Mouse (Mus musculus) kidney, postnatal 25 days (tissue): ENCODE measurements at regions not wholly inside any gene's neighbourhood (a gene's known extent, or its start where the extent isn't known, plus 50 kb on each side); places are given as distances from the start of the nearest gene placed in this dataset.

Experiments
- DNase-seq, 2 experiments: peaks; one replicate each; pipeline ENCODE4 v3.0.0; 2021; ENCODE audit warnings: mixed read lengths in 2 of 2

- DNase-seq, result no peak
Measured at GRCm38 (mm10) chr6:13305873-13306272, 81.1 kb upstream of the Vwde start.

DNA sequence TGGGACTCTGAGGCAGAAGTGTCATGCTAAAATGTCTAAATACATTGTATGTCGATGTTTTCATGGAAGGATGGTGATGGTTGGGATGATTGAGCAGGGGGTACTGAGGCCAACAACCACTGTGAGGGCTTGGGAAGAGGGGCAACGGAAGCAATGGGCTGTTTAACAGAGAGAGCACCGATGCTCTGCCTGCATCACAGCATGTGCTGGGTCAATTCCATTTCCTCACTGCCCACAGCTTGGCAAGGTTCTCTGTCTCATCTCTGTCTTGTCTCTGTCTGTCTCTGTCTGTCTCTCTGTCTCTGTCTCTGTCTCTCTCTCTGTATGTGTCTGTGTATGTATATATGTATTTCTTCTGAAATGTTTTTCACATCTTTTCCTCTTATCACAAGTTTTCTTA is 73.4 kb upstream of the Vwde start:
- no peak for DNase-seq

GRCm38 (mm10) chr6:13297110-13297509 is 72.3 kb upstream of the Vwde start:
- no peak for DNase-seq

- no peak for DNase-seq
Measured at GRCm38 (mm10) chr6:13296041-13296440, 71.3 kb upstream of the Vwde start.

- no peak for DNase-seq
Measured at GRCm38 (mm10) chr6:13294393-13294792, 69.6 kb upstream of the Vwde start.

GRCm38 (mm10) chr6:13288500-13288899 is 63.7 kb upstream of the Vwde start:
- DNase-seq, result peak; percentile 37 to 41

- DNase-seq, result no peak
Measured at GRCm38 (mm10) chr6:13287812-13288211, 63.0 kb upstream of the Vwde start.

DNA sequence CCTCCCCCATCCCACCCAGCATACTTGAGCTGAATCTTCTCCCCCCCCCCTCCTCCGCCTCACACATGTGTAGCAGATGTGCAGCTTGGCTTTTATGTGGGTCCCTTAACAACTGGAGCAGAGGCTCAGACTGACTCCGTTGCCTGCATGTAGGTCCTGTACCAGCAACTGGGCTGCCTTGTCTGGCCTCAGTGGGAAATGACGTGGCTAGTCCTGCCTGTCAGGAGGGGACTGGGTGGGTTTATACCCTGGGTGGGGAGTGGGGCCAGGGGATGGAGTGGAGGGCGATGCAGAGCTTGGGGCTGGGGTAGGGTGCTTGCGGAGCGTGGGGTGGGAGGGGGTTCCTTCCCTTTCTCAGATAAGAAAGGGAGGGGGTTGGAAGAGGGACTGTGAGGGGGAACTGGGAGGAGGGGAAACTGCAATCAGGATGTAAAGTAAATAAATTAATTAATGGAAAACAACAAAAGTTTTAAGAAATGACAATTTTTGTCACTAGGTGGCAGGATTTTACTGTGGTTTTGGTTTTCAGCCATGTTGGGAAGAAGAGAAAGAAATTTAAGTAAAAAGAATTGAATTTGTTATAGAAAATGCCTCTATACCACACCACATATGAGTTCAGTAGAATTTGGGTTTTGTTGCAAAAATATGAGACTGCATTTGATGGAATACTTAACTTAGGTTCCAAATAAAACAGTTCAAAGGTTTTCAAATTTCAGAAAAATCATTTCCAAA is 61.9 kb upstream of the Vwde start:
- peak in 1 of 2 experiments; percentile 37 for DNase-seq

GRCm38 (mm10) chr6:13280835-13281234 is 56.1 kb upstream of the Vwde start:
- peak in 1 of 2 experiments; percentile 59 for DNase-seq
